9 mouse cellular contexts compared by ENCODE assay signal in the genomic region with DNA sequence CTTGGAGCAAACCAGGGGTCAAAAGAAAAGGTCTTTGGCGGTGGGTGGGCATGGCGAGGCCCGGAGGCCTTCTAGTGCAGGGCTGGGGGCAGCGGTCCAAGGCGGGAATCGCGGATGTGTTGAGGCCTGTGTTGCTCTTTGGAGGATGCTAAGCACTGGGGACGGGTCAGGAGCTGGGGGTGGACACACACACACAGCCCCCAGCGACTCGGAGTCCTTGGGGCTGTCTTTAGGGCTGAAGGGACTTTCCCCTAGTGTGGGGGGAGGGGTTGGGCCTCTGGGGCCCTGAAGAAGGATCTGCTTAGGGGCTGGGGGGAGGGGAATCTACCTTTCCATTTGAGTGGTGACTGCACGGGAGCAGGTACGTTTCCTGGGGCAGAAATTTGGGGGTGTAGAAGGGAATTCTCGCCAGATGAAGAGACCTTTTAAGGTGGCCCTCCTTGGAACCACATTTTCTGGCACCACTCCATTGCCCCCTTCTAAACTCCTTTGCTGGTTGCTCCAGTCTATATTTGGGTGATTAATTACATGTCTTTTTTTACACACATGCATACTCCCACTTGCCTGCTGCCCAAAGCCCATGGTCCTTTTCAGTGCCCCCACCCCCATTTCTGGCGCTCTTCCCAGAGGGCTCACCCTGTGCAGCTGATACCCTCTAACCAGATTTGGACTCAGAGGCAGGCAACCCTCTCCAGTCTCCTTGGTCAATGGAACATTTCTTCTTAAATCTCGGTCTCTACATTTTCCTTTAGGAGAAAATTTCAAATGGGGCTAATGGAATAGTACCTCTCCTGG. TPM values are rescaled to one million over a fixed set of nuclear protein-coding genes. Genes with fewer than 3 reads are reported as not detected.
DNase-seq lines count a peak whose midpoint lies in the region; ATAC-seq lines count a peak whose summit lies in the region.
"Had no signal": no experiment of that assay in that cellular context is flagged by ENCODE, and none has a peak within 500 bp of the region (broad histone marks: within the 10 kb centered on the region; RNA-seq: fewer than 3 reads in every experiment).

No protein-coding gene starts in this region.

- peak; percentile 26 for DNase-seq in gastrocnemius, postnatal 10 days
- no peak for DNase-seq in gastrocnemius, adult 18-20 months (ENCODE audit: low spot score)
- DNase-seq in cerebellum, postnatal 14 days, result peak; percentile 53 to 59
- DNase-seq in left cerebral cortex, postnatal 14 days (ENCODE audit: low spot score in 2 of 2), result no peak

- intact Hi-C loops in left cerebral cortex, postnatal 14 days (cut with DNase I), result loop anchor here (2.0 to 10.0 kb wide), 2 partner anchors 114 to 152 kb away; partner anchors contain the start of gene F8a

- no peaks in the 10 kb centered on the region for H3K9me3 ChIP-seq in heart, embryonic 14.5 days (ENCODE audit: control insufficient read depth, low read length)
- H3K9me3 ChIP-seq in limb, embryonic 12.5 days, result no peaks in the 10 kb centered on the region
- no peaks in the 10 kb centered on the region for H3K9me3 ChIP-seq in midbrain, embryonic 15.5 days

- H3K27ac ChIP-seq in heart, embryonic 14.5 days (replicated peaks in 1 of 2; ENCODE audit: control insufficient read depth in 1 of 2, insufficient read depth in 1 of 2, low read depth in 2 of 2, low read length in 2 of 2), result peak overlapping the region; percentile 60 to 75
- H3K27ac ChIP-seq in limb, embryonic 12.5 days, result peak overlapping the region; percentile 76
- H3K27ac ChIP-seq in midbrain, embryonic 15.5 days, result peak overlapping the region; percentile 82

- H3K27me3 ChIP-seq in heart, embryonic 14.5 days (ENCODE audit: control insufficient read depth, insufficient read depth, low read length), result no peaks in the 10 kb centered on the region
- peaks cover 21% of the 10 kb centered on the region for H3K27me3 ChIP-seq in limb, embryonic 12.5 days
- no peaks in the 10 kb centered on the region for H3K27me3 ChIP-seq in midbrain, embryonic 15.5 days (replicated peaks)

- WGBS in heart, embryonic 14.5 days, result 29% methylated on average over 15 of the region's 15 CpGs
- 19% methylated on average over 15 of the region's 15 CpGs for WGBS in limb, embryonic 12.5 days
- WGBS in midbrain, embryonic 15.5 days, result 22% methylated on average over 15 of the region's 15 CpGs

- peak overlapping the region; percentile 69 for H3K4me2 ChIP-seq in heart, embryonic 14.5 days (ENCODE audit: low read length)
- H3K4me2 ChIP-seq in limb, embryonic 12.5 days, result peak overlapping the region; percentile 62
- H3K4me2 ChIP-seq in midbrain, embryonic 15.5 days, result peak overlapping the region; percentile 60

- peak; percentile 45 for ATAC-seq in CD4-positive, CD25-positive, alpha-beta regulatory T cell, adult 4 months
- peak; percentile 59; the same call in 1 of the 2 replicates for ATAC-seq in heart, embryonic 14.5 days (ENCODE audit: insufficient number of reproducible peaks, insufficient read depth, low FRiP score, low read depth)
- ATAC-seq in limb, embryonic 12.5 days (ENCODE audit: insufficient number of reproducible peaks, insufficient read depth, low FRiP score, low TSS enrichment, low read depth), result peak; percentile 63; the same call in 1 of the 2 replicates
- ATAC-seq in midbrain, embryonic 15.5 days (replicated peaks), result peak; percentile 76

- H3K4me1 ChIP-seq in heart, embryonic 14.5 days (ENCODE audit: control insufficient read depth in 2 of 2, insufficient read depth in 2 of 2, low read length in 2 of 2), result peaks cover 2 to 7% of the 10 kb centered on the region in 2 experiments; a peak in 2 of 4 replicates
- H3K4me1 ChIP-seq in limb, embryonic 12.5 days (replicated peaks), result peaks cover 7% of the 10 kb centered on the region; the same call in 1 of the 2 replicates
- peaks cover 15% of the 10 kb centered on the region; the same call in 1 of the 2 replicates for H3K4me1 ChIP-seq in midbrain, embryonic 15.5 days

- H3K36me3 ChIP-seq in heart, embryonic 14.5 days (ENCODE audit: control insufficient read depth, insufficient read depth, low read length), result peaks cover 9% of the 10 kb centered on the region
- H3K36me3 ChIP-seq in limb, embryonic 12.5 days, result 0 out of 2 replicates have a peak, but pooled peaks cover 6% of the 10 kb centered on the region
- H3K36me3 ChIP-seq in midbrain, embryonic 15.5 days (replicated peaks), result no peaks in the 10 kb centered on the region

- H3K9ac ChIP-seq in heart, embryonic 14.5 days (ENCODE audit: low read length), result peak overlapping the region; percentile 81
- peak overlapping the region; percentile 67 for H3K9ac ChIP-seq in limb, embryonic 12.5 days (replicated peaks)
- peak overlapping the region; percentile 63 for H3K9ac ChIP-seq in midbrain, embryonic 15.5 days

- H3K4me3 ChIP-seq in heart, embryonic 14.5 days (ENCODE audit: control insufficient read depth in 1 of 2, insufficient read depth in 1 of 2, low read depth in 1 of 2, low read length in 2 of 2), result peak overlapping the region; percentile 60 to 65
- peak overlapping the region; percentile 59 for H3K4me3 ChIP-seq in limb, embryonic 12.5 days (replicated peaks)
- H3K4me3 ChIP-seq in midbrain, embryonic 15.5 days, result peak overlapping the region; percentile 52

RNA-seq across cellular contexts. Expression of gene Zfp275, which starts 0.7 kb away (rescaled TPM):
- 10 to 100 TPM in 1 of 2 experiments, 1 to 10 TPM in 1; 8.5 to 12.8 TPM for total RNA-seq in gastrocnemius, postnatal 10 days (2021)
- 1 to 10 TPM; 4.1 to 4.5 TPM for total RNA-seq in gastrocnemius, adult 18-20 months (2021)
- 10 to 100 TPM; 11.1 to 11.4 TPM for polyA plus RNA-seq in CD4-positive, CD25-positive, alpha-beta regulatory T cell, adult 4 months (2017; shearing (Covaris generic))
- polyA plus RNA-seq in heart, embryonic 14.5 days (2014; fragmentation: Nextera tagmentation; extraction: Ambion mirVana), result 10.2 and 11.0 TPM in 2 replicates
- 23.1 and 26.1 TPM in 2 replicates for polyA plus RNA-seq in limb, embryonic 12.5 days (2016; fragmentation: Nextera tagmentation; extraction: Ambion mirVana)
- 10.3 and 10.5 TPM in 2 replicates for polyA plus RNA-seq in midbrain, embryonic 15.5 days (2015; fragmentation: Nextera tagmentation; extraction: Ambion mirVana)
- total RNA-seq in left cerebral cortex, postnatal 14 days (2021), result 10 to 100 TPM; 16.2 to 17.9 TPM

RNA-seq across cellular contexts. Expression of gene Gm45015, which starts 6.5 kb away (rescaled TPM):
- not detected for total RNA-seq in gastrocnemius, postnatal 10 days (2021)
- not detected for total RNA-seq in gastrocnemius, adult 18-20 months (2021)
- not detected for polyA plus RNA-seq in CD4-positive, CD25-positive, alpha-beta regulatory T cell, adult 4 months (2017; shearing (Covaris generic))
- polyA plus RNA-seq in heart, embryonic 14.5 days (2014; fragmentation: Nextera tagmentation; extraction: Ambion mirVana), result not detected in 2 replicates
- not detected in 2 replicates for polyA plus RNA-seq in limb, embryonic 12.5 days (2016; fragmentation: Nextera tagmentation; extraction: Ambion mirVana)
- not detected in 2 replicates for polyA plus RNA-seq in midbrain, embryonic 15.5 days (2015; fragmentation: Nextera tagmentation; extraction: Ambion mirVana)
- not detected for total RNA-seq in left cerebral cortex, postnatal 14 days (2021)
- total RNA-seq: layer of hippocampus, postnatal 25 days had no signal

RNA-seq across cellular contexts. Expression of gene Xlr5a, which starts 50.4 kb away (rescaled TPM):
- not detected for total RNA-seq in gastrocnemius, postnatal 10 days (2021)
- total RNA-seq in gastrocnemius, adult 18-20 months (2021), result not detected
- polyA plus RNA-seq in CD4-positive, CD25-positive, alpha-beta regulatory T cell, adult 4 months (2017; shearing (Covaris generic)), result not detected
- 0.14 TPM in 1 of 2 replicates, not detected in the other for polyA plus RNA-seq in heart, embryonic 14.5 days (2014; fragmentation: Nextera tagmentation; extraction: Ambion mirVana)
- polyA plus RNA-seq in limb, embryonic 12.5 days (2016; fragmentation: Nextera tagmentation; extraction: Ambion mirVana), result not detected in 2 replicates
- not detected in 2 replicates for polyA plus RNA-seq in midbrain, embryonic 15.5 days (2015; fragmentation: Nextera tagmentation; extraction: Ambion mirVana)
- not detected for total RNA-seq in left cerebral cortex, postnatal 14 days (2021)
- total RNA-seq: layer of hippocampus, postnatal 25 days had no signal

RNA-seq across cellular contexts. Expression of gene Xlr5c, which starts 50.4 kb away (rescaled TPM):
- not detected for total RNA-seq in gastrocnemius, postnatal 10 days (2021)
- total RNA-seq in gastrocnemius, adult 18-20 months (2021), result not detected
- under 1 TPM in 1 of 2 experiments, not detected in 1; 0.26 TPM for polyA plus RNA-seq in CD4-positive, CD25-positive, alpha-beta regulatory T cell, adult 4 months (2017; shearing (Covaris generic))
- not detected in 2 replicates for polyA plus RNA-seq in heart, embryonic 14.5 days (2014; fragmentation: Nextera tagmentation; extraction: Ambion mirVana)
- not detected in 2 replicates for polyA plus RNA-seq in limb, embryonic 12.5 days (2016; fragmentation: Nextera tagmentation; extraction: Ambion mirVana)
- not detected in 2 replicates for polyA plus RNA-seq in midbrain, embryonic 15.5 days (2015; fragmentation: Nextera tagmentation; extraction: Ambion mirVana)
- total RNA-seq in left cerebral cortex, postnatal 14 days (2021), result not detected
- total RNA-seq: layer of hippocampus, postnatal 25 days had no signal

RNA-seq across cellular contexts. Expression of gene Gm18336, which starts 55.4 kb away (rescaled TPM):
- not detected for total RNA-seq in gastrocnemius, postnatal 10 days (2021)
- total RNA-seq in gastrocnemius, adult 18-20 months (2021), result not detected
- not detected for polyA plus RNA-seq in CD4-positive, CD25-positive, alpha-beta regulatory T cell, adult 4 months (2017; shearing (Covaris generic))
- polyA plus RNA-seq in heart, embryonic 14.5 days (2014; fragmentation: Nextera tagmentation; extraction: Ambion mirVana), result not detected in 2 replicates
- polyA plus RNA-seq in limb, embryonic 12.5 days (2016; fragmentation: Nextera tagmentation; extraction: Ambion mirVana), result not detected in 2 replicates
- not detected in 2 replicates for polyA plus RNA-seq in midbrain, embryonic 15.5 days (2015; fragmentation: Nextera tagmentation; extraction: Ambion mirVana)
- under 1 TPM; 0.15 TPM for total RNA-seq in left cerebral cortex, postnatal 14 days (2021)

Comparison
In these comparisons a context has a peak if more than half of its experiments do, and no peak if none do; other contexts are left out.
1. DNase-seq: peak in gastrocnemius, postnatal 10 days (single experiment) and cerebellum, postnatal 14 days (2 of 2); none in gastrocnemius, adult 18-20 months (single experiment) and left cerebral cortex, postnatal 14 days (0 of 2).
2. Peak in every context shown above with its lines, with median percentiles within 50 percentile points of each other: ATAC-seq, H3K27ac ChIP-seq, H3K4me2 ChIP-seq, H3K4me3 ChIP-seq and H3K9ac ChIP-seq.